Mouse (Mus musculus) hindbrain, embryonic 12.5 days (tissue): Measurements from ENCODE around the gene Zbtb2. TPM values are rescaled to one million over a fixed set of nuclear protein-coding genes. Genes with fewer than 3 reads are reported as not detected.

Experiments
- ATAC-seq: fragments of 200-750 bp; cut with Nextera tagmentation; 2 replicates; pipeline ENCODE4 v1.8.0; 2017; ENCODE audit warnings: moderate TSS enrichment; ENCODE audit not compliant: low FRiP score
- H3K27ac ChIP-seq: fragments of 300-500 bp; sonication (generic); 2 replicates; pipeline ENCODE4 v1.5.1; 2016; ENCODE audit warnings: mild to moderate bottlenecking
- H3K27me3 ChIP-seq: fragments of 300-500 bp; sonication (generic); 2 replicates; pipeline ENCODE4 v1.6.1; 2016; ENCODE audit warnings: mild to moderate bottlenecking
- H3K36me3 ChIP-seq: fragments of 300-500 bp; sonication (generic); 2 replicates; pipeline ENCODE4 v1.6.1; 2016; ENCODE audit warnings: mild to moderate bottlenecking
- H3K4me1 ChIP-seq: fragments of 300-500 bp; sonication (generic); 2 replicates; pipeline ENCODE4 v1.6.1; 2016
- H3K4me2 ChIP-seq: fragments of 300-500 bp; sonication (generic); replicated peaks from 2 replicates; pipeline ENCODE4 v1.6.1; 2016; ENCODE audit warnings: mild to moderate bottlenecking
- H3K4me3 ChIP-seq: fragments of 300-500 bp; sonication (generic); 2 replicates; pipeline ENCODE4 v1.5.1; 2016; ENCODE audit warnings: mild to moderate bottlenecking
- H3K9ac ChIP-seq: fragments of 300-500 bp; sonication (generic); 2 replicates; pipeline ENCODE4 v1.6.1; 2016; ENCODE audit warnings: mild to moderate bottlenecking, moderate library complexity
- H3K9me3 ChIP-seq: fragments of 300-500 bp; sonication (generic); replicated peaks from 2 replicates; pipeline ENCODE4 v1.6.1; 2016; ENCODE audit warnings: mild to moderate bottlenecking
- WGBS: fragments of 180-500 bp; shearing (Covaris S2); methylation state at CpG from one replicate; pipeline ENCODE4 v1.1.7; 2016; 5-methylcytosine and 5-hydroxymethylcytosine counted together
- polyA plus RNA-seq: library from polyadenylated mRNA; unstranded; fragments of >200 nt; fragmentation: Nextera tagmentation; extraction: Ambion mirVana; gene quantifications from 2 replicates; pipeline ENCODE4 v1.2.1, GENCODE M21; 2016

Zbtb2 gene
- polyA plus RNA-seq, 1 experiment from 2014 or later, result 18.1 TPM

DNA sequence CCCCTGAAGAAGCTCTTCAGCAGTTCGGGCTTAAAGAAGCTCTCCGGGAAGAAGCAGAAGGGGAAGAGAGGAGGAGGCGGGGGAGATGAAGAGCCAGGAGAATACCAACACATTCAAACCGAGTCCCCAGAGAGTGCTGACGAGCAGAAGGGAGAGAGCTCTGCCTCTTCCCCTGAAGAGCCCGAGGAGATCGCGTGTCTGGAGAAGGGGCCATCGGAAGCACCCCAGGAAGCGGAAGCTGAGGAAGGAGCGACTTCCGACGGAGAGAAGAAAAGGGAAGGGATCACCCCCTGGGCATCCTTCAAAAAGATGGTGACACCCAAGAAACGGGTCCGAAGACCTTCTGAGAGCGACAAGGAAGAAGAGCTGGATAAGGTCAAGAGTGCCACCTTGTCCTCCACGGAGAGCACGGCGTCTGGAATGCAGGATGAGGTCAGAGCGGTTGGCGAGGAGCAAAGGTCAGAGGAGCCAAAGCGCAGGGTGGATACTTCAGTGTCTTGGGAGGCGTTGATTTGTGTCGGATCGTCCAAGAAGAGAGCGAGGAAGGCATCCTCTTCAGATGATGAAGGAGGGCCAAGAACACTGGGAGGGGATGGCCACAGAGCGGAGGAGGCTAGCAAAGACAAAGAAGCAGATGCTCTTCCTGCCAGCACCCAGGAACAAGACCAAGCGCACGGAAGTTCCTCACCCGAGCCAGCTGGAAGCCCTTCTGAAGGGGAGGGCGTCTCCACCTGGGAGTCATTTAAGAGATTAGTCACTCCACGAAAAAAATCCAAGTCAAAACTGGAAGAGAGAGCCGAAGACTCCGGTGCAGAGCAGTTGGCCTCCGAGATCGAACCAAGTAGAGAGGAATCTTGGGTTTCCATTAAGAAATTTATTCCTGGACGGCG is 33.3 kb downstream of the Zbtb2 start:
- Histone ChIP-seq H3K4me2 (no peak overlapping the region), H3K36me3 (peaks cover 29% of the 10 kb centered on the region), H3K4me3 (no peak overlapping the region), H3K27me3 (no peaks in the 10 kb centered on the region), H3K4me1 (no peaks in the 10 kb centered on the region), H3K9ac (no peak overlapping the region), H3K9me3 (no peaks in the 10 kb centered on the region), H3K27ac (no peak overlapping the region)
- ATAC-seq, result no peak
- WGBS, result 87% methylated on average over 38 of the region's 38 CpGs

DNA sequence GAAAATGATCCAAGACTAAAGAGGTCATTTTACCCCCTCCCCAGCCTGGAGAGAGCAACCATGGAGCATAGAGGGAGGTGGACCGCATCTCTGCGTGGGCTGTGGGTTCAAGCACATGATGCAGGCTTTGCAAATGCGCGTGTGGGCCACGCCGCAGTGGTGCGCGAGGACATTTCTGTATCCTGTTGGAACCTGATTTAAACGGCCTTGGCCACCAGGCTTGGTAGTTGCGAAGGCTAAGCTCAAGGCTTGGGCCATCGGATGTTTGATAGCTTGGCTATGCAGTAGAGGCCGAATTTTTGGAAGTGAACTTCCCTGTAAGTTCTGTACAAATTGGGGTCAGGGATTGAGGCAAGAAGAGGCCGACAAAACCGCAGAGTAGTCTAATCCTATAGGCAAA is 40.3 kb downstream of the Zbtb2 start:
- Histone ChIP-seq H3K9me3 (no peaks in the 10 kb centered on the region), H3K27me3 (no peaks in the 10 kb centered on the region), H3K27ac (no peak overlapping the region), H3K4me3 (no peak overlapping the region), H3K4me2 (no peak overlapping the region), H3K36me3 (no peaks in the 10 kb centered on the region), H3K4me1 (peaks cover 6% of the 10 kb centered on the region; the same call in 1 of the 2 replicates), H3K9ac (no peak overlapping the region)
- 94% methylated on average over 14 of the region's 14 CpGs for WGBS
- peak; percentile 12; the same call in 1 of the 2 replicates for ATAC-seq

DNA sequence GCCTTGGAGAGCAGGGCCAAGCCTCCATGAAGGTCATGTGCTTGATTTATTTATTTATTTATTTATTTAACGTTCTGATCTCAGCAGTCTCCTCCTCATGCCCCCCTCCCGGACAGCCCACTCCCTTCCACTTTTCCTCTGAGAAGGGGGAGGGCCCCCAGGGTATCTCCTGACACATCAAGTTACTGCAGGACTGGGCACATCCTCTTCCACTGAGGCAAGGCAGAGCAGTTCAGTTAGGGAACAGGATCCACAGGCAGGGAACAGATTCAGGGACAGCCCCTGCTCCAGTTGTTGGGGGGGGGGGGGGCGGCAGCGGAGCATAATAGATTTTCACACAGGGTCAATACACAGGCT is 40.8 kb downstream of the Zbtb2 start:
- no peaks in the 10 kb centered on the region for H3K36me3 ChIP-seq
- H3K4me1 ChIP-seq, result peaks cover 6% of the 10 kb centered on the region; the same call in 1 of the 2 replicates
- ATAC-seq, result peak; percentile 66
- H3K4me2 ChIP-seq, result peak overlapping the region; percentile 60
- no peak overlapping the region for H3K4me3 ChIP-seq
- H3K9me3 ChIP-seq, result no peaks in the 10 kb centered on the region
- H3K9ac ChIP-seq, result no peak overlapping the region
- H3K27me3 ChIP-seq, result no peaks in the 10 kb centered on the region
- no peak overlapping the region for H3K27ac ChIP-seq
- WGBS, result 65% methylated on average over 4 of the region's 4 CpGs

DNA sequence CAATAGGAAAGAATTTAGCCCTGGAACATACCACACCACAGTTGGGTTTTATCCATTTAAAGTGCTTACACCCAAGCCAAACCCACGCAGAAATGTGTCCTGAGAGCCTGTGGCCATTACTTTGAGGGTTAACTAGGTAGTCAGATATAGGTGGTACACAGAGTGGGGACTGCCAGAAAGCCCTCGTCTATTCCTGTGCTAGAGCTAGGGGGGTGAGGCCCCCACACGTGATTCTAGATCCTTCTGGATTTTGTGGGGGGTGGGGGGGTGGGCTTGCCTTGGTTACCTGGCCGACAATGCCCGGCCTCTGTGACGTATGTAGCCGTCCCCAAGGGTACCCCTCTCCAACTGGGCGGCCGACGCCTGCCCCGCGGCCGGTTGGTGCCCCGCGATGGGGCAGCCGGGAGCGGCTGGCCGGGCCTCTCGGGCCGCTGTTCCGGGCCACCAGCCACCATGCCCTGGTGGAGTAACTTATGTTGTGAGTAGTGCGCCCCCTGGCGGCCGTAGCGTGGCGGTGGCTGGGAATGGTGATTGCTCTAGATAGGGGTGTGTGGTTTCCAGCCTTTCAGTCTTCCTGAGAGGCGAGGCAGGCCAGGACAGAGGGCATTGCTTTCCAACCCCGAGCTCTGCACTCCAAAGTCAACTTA is 41.3 kb downstream of the Zbtb2 start:
- Histone ChIP-seq H3K9me3 (no peaks in the 10 kb centered on the region), H3K27ac (no peak overlapping the region), H3K27me3 (no peaks in the 10 kb centered on the region), H3K4me2 (peak overlapping the region; percentile 60), H3K4me3 (peak overlapping the region; percentile 27), H3K9ac (0 out of 2 replicates have a peak overlapping the region, but pooled peaks have one; percentile 33), H3K36me3 (no peaks in the 10 kb centered on the region), H3K4me1 (peaks cover 6% of the 10 kb centered on the region; the same call in 1 of the 2 replicates)
- ATAC-seq, result peak; percentile 89
- WGBS, result 7% methylated on average over 28 of the region's 28 CpGs

DNA sequence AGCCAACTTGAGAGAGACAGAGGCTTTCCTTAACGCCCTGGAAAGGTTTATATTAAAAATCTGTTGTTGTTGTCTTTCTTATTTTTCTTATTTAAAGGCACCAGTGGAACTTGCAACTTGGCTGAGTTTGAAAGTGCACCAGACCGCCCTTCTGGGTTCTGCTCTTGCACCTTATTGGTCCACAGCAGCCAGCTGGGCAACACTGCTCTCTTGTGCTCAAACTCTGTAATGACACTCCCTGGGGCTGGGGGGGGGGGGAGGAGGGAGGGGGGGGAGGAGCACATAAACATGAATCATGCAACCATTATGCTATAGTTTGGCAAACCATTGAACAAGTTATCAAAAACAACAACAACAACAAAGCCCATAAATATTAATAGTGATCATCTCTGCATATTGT is 46.5 kb downstream of the Zbtb2 start:
- Histone ChIP-seq H3K27ac (no peak overlapping the region), H3K9ac (no peak overlapping the region), H3K27me3 (no peaks in the 10 kb centered on the region; the same call in 1 of the 2 replicates), H3K36me3 (no peaks in the 10 kb centered on the region), H3K4me3 (no peak overlapping the region), H3K4me1 (peaks cover 11% of the 10 kb centered on the region), H3K9me3 (no peaks in the 10 kb centered on the region), H3K4me2 (no peak overlapping the region)
- WGBS, result 38% methylated on average over 2 of the region's 2 CpGs
- ATAC-seq, result no peak

DNA sequence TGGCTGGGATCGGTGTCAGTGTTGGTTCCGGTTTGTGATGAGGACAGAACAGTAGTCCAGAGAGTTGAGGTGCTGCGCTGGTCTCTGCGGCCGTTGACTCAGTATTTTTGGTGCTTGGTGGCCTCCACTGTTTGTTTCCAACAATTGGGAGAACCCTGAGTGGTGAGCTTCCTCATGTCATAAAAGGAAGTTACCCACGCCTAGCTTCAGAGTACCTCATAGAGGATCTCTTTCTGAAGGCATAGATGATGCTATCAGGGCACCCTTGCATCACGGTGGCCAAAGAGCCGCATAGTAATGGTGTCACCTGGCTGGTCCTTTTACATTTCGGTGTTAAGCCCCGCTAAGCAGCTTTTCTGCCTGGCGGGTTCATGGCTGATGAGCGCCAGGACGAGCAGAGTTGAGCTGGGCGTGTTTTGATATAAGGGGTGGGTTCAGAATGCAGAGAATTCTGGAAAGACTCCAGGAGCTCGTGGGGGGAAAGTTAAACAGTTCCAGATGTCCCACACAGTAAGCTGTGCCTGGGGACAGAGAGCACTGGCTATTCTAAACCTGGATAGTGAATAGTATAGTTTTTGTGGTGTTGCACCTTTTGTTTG is 48.9 kb downstream of the Zbtb2 start:
- 64% methylated on average over 15 of the region's 15 CpGs for WGBS
- 0 out of 2 replicates have a peak overlapping the region, but pooled peaks have one; percentile 22 for H3K4me2 ChIP-seq
- H3K27ac ChIP-seq, result no peak overlapping the region
- no peaks in the 10 kb centered on the region; the same call in 1 of the 2 replicates for H3K27me3 ChIP-seq
- H3K9me3 ChIP-seq, result no peaks in the 10 kb centered on the region
- H3K9ac ChIP-seq, result no peak overlapping the region
- peaks cover 20% of the 10 kb centered on the region for H3K4me1 ChIP-seq
- ATAC-seq, result no peak
- no peaks in the 10 kb centered on the region for H3K36me3 ChIP-seq
- H3K4me3 ChIP-seq, result no peak overlapping the region

DNA sequence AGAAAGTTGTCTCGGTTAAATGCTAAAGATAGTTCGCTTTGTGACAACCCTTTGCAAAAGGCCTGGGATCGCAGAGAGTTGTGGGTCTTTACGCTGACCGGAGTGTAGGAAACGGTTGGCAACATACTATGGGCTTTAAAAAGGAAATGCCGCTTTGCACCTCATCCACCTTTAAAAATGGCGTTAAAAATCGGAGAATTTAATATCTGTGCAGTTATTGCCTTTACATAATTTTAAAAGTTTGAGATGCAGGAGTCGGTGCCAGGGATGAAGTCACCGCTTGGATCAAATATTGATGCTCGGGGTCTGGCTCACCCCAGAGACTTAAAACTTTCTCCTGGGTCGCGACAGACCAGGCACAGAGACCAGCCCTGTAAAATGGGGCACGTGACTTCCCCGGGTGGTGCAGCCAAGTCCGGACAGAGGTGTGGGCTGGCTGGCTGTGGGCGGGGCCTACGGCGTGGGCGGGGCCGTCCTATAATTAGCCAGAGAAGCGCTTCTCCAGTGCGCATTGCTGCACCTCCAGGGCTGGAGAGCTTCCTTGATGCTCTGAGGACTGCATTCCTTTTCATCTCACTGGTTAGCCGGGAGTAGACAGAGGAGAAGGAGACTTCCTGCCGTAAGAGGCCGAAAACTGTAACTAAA is 53.7 kb downstream of the Zbtb2 start:
- Histone ChIP-seq H3K27me3 (no peaks in the 10 kb centered on the region; the same call in 1 of the 2 replicates), H3K9ac (0 out of 2 replicates have a peak overlapping the region, but pooled peaks have one; percentile 23), H3K4me1 (peaks cover 24% of the 10 kb centered on the region), H3K9me3 (no peaks in the 10 kb centered on the region), H3K36me3 (no peaks in the 10 kb centered on the region), H3K4me3 (peak overlapping the region; percentile 25), H3K27ac (no peak overlapping the region), H3K4me2 (peak overlapping the region; percentile 58)
- peak; percentile 75 for ATAC-seq
- WGBS, result 11% methylated on average over 27 of the region's 27 CpGs

DNA sequence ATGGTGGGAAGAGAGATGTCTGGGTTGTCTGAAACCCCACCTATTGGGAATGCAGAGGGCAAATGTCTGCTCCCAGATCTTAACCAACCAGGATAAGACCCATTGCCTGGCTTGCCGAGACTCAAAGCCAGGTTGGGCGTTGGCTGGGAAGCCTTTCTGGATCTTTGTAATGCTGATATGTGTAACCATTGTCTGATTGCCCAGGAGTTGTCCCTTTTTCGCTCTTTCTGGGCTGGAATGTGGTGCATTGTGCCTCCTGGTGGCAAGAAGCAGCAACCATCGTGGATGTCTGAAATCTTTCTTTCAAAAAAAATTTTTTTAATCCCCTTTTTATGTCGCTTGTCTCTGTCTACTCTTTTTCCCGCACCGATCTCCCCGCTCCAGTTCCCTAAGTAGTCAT is 54.6 kb downstream of the Zbtb2 start:
- Histone ChIP-seq H3K4me1 (peaks cover 19% of the 10 kb centered on the region), H3K4me3 (no peak overlapping the region), H3K36me3 (no peaks in the 10 kb centered on the region), H3K9ac (no peak overlapping the region), H3K27me3 (no peaks in the 10 kb centered on the region; the same call in 1 of the 2 replicates), H3K4me2 (peak overlapping the region; percentile 58), H3K27ac (peak overlapping the region; percentile 37), H3K9me3 (no peaks in the 10 kb centered on the region)
- peak; percentile 38; the same call in 1 of the 2 replicates for ATAC-seq
- 14% methylated on average over 8 of the region's 8 CpGs for WGBS

DNA sequence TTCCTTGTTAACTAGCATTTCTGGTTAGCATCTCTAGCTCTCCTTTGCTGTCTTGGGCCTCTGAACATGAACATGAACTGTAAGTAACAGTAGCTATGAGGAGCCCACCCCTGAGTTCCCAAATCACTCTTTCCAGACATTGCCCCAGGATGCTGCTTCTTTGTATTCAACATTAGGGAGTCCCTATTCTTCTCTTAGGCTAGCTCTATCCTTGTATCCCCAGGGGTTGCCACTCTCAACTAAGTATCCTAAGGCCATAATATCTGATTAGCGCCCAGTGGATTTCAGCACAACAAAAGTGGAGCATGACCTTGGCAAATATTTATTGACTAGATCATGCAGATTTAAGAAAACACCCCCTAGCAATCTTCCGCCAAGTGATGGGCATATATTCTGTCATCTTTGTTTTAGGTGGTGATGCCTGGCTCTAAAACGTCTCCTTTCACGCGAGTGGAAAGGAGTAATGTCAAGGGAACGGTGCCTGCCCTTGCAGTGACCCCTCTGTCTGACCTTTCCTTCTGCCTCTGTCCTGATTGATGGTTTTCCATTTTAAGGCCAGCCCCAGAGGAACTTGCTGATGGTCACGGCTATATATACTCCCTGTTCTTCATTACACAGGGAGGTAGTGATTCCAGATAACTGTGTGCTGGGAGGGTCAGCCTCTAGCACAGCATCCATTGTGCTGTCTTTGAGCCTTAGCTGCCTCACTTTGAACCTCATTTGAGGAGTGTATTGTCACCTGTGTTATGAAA is 55.5 kb downstream of the Zbtb2 start:
- no peak overlapping the region for H3K9ac ChIP-seq
- H3K36me3 ChIP-seq, result no peaks in the 10 kb centered on the region
- WGBS, result 29% methylated on average over 7 of the region's 7 CpGs
- peaks cover 19% of the 10 kb centered on the region for H3K4me1 ChIP-seq
- peak overlapping the region; percentile 37; the same call in 1 of the 2 replicates for H3K27ac ChIP-seq
- H3K9me3 ChIP-seq, result no peaks in the 10 kb centered on the region
- no peak overlapping the region for H3K4me2 ChIP-seq
- 0 out of 2 replicates have a peak, but pooled peaks have one; percentile 15 for ATAC-seq
- no peaks in the 10 kb centered on the region for H3K27me3 ChIP-seq
- no peak overlapping the region for H3K4me3 ChIP-seq

DNA sequence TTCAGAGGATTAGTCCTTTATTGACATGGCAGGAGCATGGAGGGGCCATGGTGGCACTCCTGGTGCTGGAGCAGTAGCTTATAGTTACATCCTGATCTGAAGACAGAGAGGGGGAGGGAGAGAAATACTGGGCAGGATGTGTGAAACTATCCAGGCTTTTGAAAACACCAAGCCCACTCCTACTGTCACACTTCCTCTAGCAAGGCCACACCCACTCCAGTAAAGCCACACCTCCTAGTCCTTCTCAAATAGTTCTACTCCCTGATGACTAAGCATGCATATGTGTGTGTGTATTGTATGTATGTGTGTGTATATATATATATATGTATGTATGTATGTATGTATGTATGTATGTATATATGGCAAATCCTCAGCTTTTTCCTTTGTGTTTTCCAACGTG is 60.2 kb downstream of the Zbtb2 start:
- ATAC-seq, result no peak
- Histone ChIP-seq H3K4me3 (no peak overlapping the region), H3K9ac (no peak overlapping the region), H3K4me1 (peaks cover 10% of the 10 kb centered on the region), H3K27ac (no peak overlapping the region), H3K9me3 (no peaks in the 10 kb centered on the region), H3K4me2 (no peak overlapping the region), H3K36me3 (no peaks in the 10 kb centered on the region), H3K27me3 (no peaks in the 10 kb centered on the region)
- WGBS, result 80% methylated on average over 1 of the region's 1 CpGs

DNA sequence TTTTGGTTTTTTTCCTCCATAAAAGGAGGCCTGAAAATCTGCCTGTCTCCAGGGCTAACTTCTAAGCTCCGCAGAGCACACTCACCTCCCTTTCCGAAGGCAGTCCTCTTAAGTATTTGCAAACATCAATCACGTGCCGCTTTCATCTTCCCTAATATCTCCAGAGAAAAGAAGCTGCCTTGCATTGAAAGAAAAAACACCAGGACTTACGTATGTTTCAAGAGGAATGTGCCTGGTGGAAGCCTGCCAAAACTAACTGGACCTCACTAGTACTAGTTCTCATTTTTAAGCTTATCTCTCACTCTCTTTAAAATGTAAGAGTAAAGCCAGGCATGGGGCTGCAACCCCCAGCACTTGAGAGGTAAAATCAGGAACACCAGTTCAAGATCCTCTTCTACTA is 62.3 kb downstream of the Zbtb2 start:
- no peak overlapping the region for H3K9ac ChIP-seq
- 56% methylated on average over 5 of the region's 5 CpGs for WGBS
- H3K27me3 ChIP-seq, result no peaks in the 10 kb centered on the region
- H3K27ac ChIP-seq, result no peak overlapping the region
- H3K4me2 ChIP-seq, result no peak overlapping the region
- no peaks in the 10 kb centered on the region for H3K9me3 ChIP-seq
- no peak for ATAC-seq
- H3K4me3 ChIP-seq, result no peak overlapping the region
- H3K4me1 ChIP-seq, result peaks cover 10% of the 10 kb centered on the region; the same call in 1 of the 2 replicates
- no peaks in the 10 kb centered on the region for H3K36me3 ChIP-seq
